Mouse (Mus musculus) CH12.LX (cell line): ENCODE measurements around the gene BC005537. TPM values are rescaled to one million over a fixed set of nuclear protein-coding genes. Genes with fewer than 3 reads are reported as not detected.

Source experiments
- DNase-seq: peaks from one replicate; pipeline ENCODE4 v3.0.0-alpha.2; 2013; ENCODE audit errors: extremely low read depth
- H3K27ac ChIP-seq: 2 replicates; pipeline ENCODE4 v1.5.1; 2012; ENCODE audit warnings: low read depth, mild to moderate bottlenecking, control low read depth, moderate library complexity; ENCODE audit not compliant: insufficient read depth
- H3K27me3 ChIP-seq: replicated peaks from 2 replicates; pipeline ENCODE3; 2012; ENCODE audit warnings: inconsistent platforms
- H3K36me3 ChIP-seq, 2 experiments: replicated peaks in 1 of 2; 2 replicates each; pipeline versions ENCODE3 to v1.6.1; 2012; ENCODE audit warnings: inconsistent platforms in 1 of 2, low read length in 1 of 2, mild to moderate bottlenecking in 1 of 2, mixed read lengths in 1 of 2, moderate library complexity in 1 of 2; ENCODE audit not compliant: control insufficient read depth in 1 of 2, insufficient read depth in 1 of 2
- H3K4me1 ChIP-seq, 2 experiments: 2 replicates each; pipeline ENCODE4 v1.6.1; 2012; ENCODE audit warnings: inconsistent platforms in 1 of 2, moderate library complexity in 1 of 2; ENCODE audit not compliant: insufficient read depth in 2 of 2, control insufficient read depth in 1 of 2
- H3K4me2 ChIP-seq: 2 replicates; pipeline ENCODE4 v1.6.1; 2012; ENCODE audit warnings: low read depth, mild to moderate bottlenecking, control low read depth; ENCODE audit not compliant: poor library complexity, insufficient read depth, severe bottlenecking
- H3K4me3 ChIP-seq, 3 experiments: fragments of 150-350 bp in 1 of 3; sonication (generic) in 1 of 3; replicated peaks in 1 of 3; 2 replicates each; pipeline versions ENCODE3 to v1.5.1; 2011 to 2012; ENCODE audit warnings: low read depth in 2 of 3, low read length in 2 of 3, mild to moderate bottlenecking in 2 of 3, moderate library complexity in 2 of 3, control low read depth in 1 of 3, improper control_type of control experiment in 1 of 3, inconsistent platforms in 1 of 3, mixed read lengths in 1 of 3; ENCODE audit not compliant: poor library complexity in 1 of 3
- H3K79me2 ChIP-seq: replicated peaks from 2 replicates; pipeline ENCODE4 v1.6.1; 2012; ENCODE audit warnings: mild to moderate bottlenecking, moderate library complexity; ENCODE audit not compliant: control insufficient read depth, poor library complexity, insufficient read depth, severe bottlenecking; ENCODE audit errors: extremely low read depth
- H3K9ac ChIP-seq: 2 replicates; pipeline ENCODE4 v1.6.1; 2012; ENCODE audit warnings: low read depth, mild to moderate bottlenecking, control low read depth, moderate library complexity; ENCODE audit not compliant: insufficient read depth
- H3K9me3 ChIP-seq: replicated peaks from 2 replicates; pipeline ENCODE3; 2012; ENCODE audit warnings: low read length, inconsistent platforms, mixed read lengths
- BHLHE40 ChIP-seq: IDR thresholded peaks from 2 replicates; pipeline ENCODE4 v1.6.1; 2011; ENCODE audit warnings: mild to moderate bottlenecking, low read depth, low read length, improper control_type of control experiment
- CHD1 ChIP-seq: IDR thresholded peaks from 2 replicates; pipeline ENCODE4 v1.6.1; 2012; ENCODE audit warnings: low read depth, low read length, improper control_type of control experiment, inconsistent platforms
- CHD2 ChIP-seq: IDR thresholded peaks from 2 replicates; pipeline ENCODE4 v1.6.1; 2011; ENCODE audit warnings: low read length, improper control_type of control experiment
- CTCF ChIP-seq, 2 experiments: IDR thresholded peaks in 1 of 2; conservative IDR thresholded peaks in 1 of 2; 2 replicates each; pipeline ENCODE4 v1.5.1; 2011 to 2012; ENCODE audit warnings: low read depth in 2 of 2, low read length in 2 of 2, improper control_type of control experiment in 1 of 2, inconsistent platforms in 1 of 2, mild to moderate bottlenecking in 1 of 2, moderate library complexity in 1 of 2
- E2F4 ChIP-seq: IDR thresholded peaks from 2 replicates; pipeline ENCODE4 v1.6.1; 2011; ENCODE audit warnings: low read depth, low read length, improper control_type of control experiment; ENCODE audit not compliant: insufficient replicate concordance
- ELF1 ChIP-seq: IDR thresholded peaks from 2 replicates; pipeline ENCODE4 v1.6.1; 2014; ENCODE audit warnings: low read depth, mild to moderate bottlenecking, inconsistent platforms, low read length, improper control_type of control experiment
- EP300 ChIP-seq: IDR thresholded peaks from 2 replicates; pipeline ENCODE4 v1.6.1; 2011; ENCODE audit warnings: low read length, improper control_type of control experiment
- ETS1 ChIP-seq: conservative IDR thresholded peaks from 2 replicates; pipeline ENCODE4 v1.6.1; 2012; ENCODE audit warnings: low read depth, mild to moderate bottlenecking, inconsistent platforms, low read length, improper control_type of control experiment, moderate library complexity
- GABPA ChIP-seq: IDR thresholded peaks from 2 replicates; pipeline ENCODE4 v1.6.1; 2012; ENCODE audit warnings: low read depth, low read length, improper control_type of control experiment, inconsistent platforms; ENCODE audit not compliant: insufficient replicate concordance
- HCFC1 ChIP-seq: IDR thresholded peaks from 2 replicates; pipeline ENCODE4 v1.6.1; 2012; ENCODE audit warnings: low read depth, mild to moderate bottlenecking, inconsistent platforms, low read length, improper control_type of control experiment
- IRF4 ChIP-seq: IDR thresholded peaks from 2 replicates; pipeline ENCODE4 v1.6.1; 2014; ENCODE audit warnings: low read depth, mild to moderate bottlenecking, inconsistent platforms, low read length, improper control_type of control experiment
- JUN ChIP-seq: IDR thresholded peaks from 2 replicates; pipeline ENCODE4 v1.6.1; 2011; ENCODE audit warnings: low read depth, mild to moderate bottlenecking, low read length, improper control_type of control experiment, moderate library complexity; ENCODE audit not compliant: insufficient read depth
- JUND ChIP-seq: conservative IDR thresholded peaks from 2 replicates; pipeline ENCODE4 v1.6.1; 2011; ENCODE audit warnings: low read depth, low read length, improper control_type of control experiment
- KAT2A ChIP-seq: IDR thresholded peaks from 2 replicates; pipeline ENCODE4 v1.6.1; 2012; ENCODE audit warnings: low read length, improper control_type of control experiment, inconsistent platforms; ENCODE audit not compliant: insufficient replicate concordance
- MAFK ChIP-seq: IDR thresholded peaks from 2 replicates; pipeline ENCODE4 v1.6.1; 2011; ENCODE audit warnings: low read length, improper control_type of control experiment; ENCODE audit not compliant: insufficient replicate concordance
- MAX ChIP-seq: IDR thresholded peaks from 2 replicates; pipeline ENCODE4 v1.6.1; 2011; ENCODE audit warnings: low read length, improper control_type of control experiment
- MAZ ChIP-seq: IDR thresholded peaks from 2 replicates; pipeline ENCODE4 v1.6.1; 2012; ENCODE audit warnings: low read depth, mild to moderate bottlenecking, inconsistent platforms, low read length, improper control_type of control experiment, moderate library complexity
- MEF2A ChIP-seq: IDR thresholded peaks from 2 replicates; pipeline ENCODE4 v1.6.1; 2014; ENCODE audit warnings: low read depth, mild to moderate bottlenecking, inconsistent platforms, low read length, improper control_type of control experiment, borderline replicate concordance
- MXI1 ChIP-seq: IDR thresholded peaks from 2 replicates; pipeline ENCODE4 v1.6.1; 2011; ENCODE audit warnings: mild to moderate bottlenecking, low read depth, low read length, improper control_type of control experiment
- MYC ChIP-seq: IDR thresholded peaks from 2 replicates; pipeline ENCODE4 v1.6.1; 2011; ENCODE audit warnings: low read depth, mild to moderate bottlenecking, improper control_type of control experiment, low read length
- NELFE ChIP-seq: IDR thresholded peaks from 2 replicates; pipeline ENCODE4 v1.6.1; 2011; ENCODE audit warnings: low read depth, low read length, improper control_type of control experiment
- NRF1 ChIP-seq: IDR thresholded peaks from 2 replicates; pipeline ENCODE4 v1.6.1; 2014; ENCODE audit warnings: low read depth, mild to moderate bottlenecking, inconsistent platforms, low read length, improper control_type of control experiment, moderate library complexity
- PAX5 ChIP-seq: IDR thresholded peaks from 2 replicates; pipeline ENCODE4 v1.6.1; 2012; ENCODE audit warnings: low read length, inconsistent platforms, mixed read lengths
- POLR2A ChIP-seq: IDR thresholded peaks from 2 replicates; pipeline ENCODE4 v1.6.1; 2011; ENCODE audit warnings: low read depth, mild to moderate bottlenecking, improper control_type of control experiment, low read length
- POLR2AphosphoS2 ChIP-seq: IDR thresholded peaks from 2 replicates; pipeline ENCODE4 v1.6.1; 2011; ENCODE audit warnings: low read depth, low read length, improper control_type of control experiment
- RAD21 ChIP-seq: IDR thresholded peaks from 2 replicates; pipeline ENCODE4 v1.6.1; 2011; ENCODE audit warnings: low read depth, mild to moderate bottlenecking, low read length, improper control_type of control experiment, moderate library complexity
- RCOR1 ChIP-seq: conservative IDR thresholded peaks from 2 replicates; pipeline ENCODE4 v1.6.1; 2012; ENCODE audit warnings: low read depth, mild to moderate bottlenecking, inconsistent platforms, low read length, improper control_type of control experiment
- SIN3A ChIP-seq: IDR thresholded peaks from 2 replicates; pipeline ENCODE4 v1.6.1; 2012; ENCODE audit warnings: low read length, improper control_type of control experiment, inconsistent platforms
- SMC3 ChIP-seq: IDR thresholded peaks from 2 replicates; pipeline ENCODE4 v1.6.1; 2011; ENCODE audit warnings: low read depth, low read length, improper control_type of control experiment
- TBP ChIP-seq: conservative IDR thresholded peaks from 2 replicates; pipeline ENCODE4 v1.6.1; 2011; ENCODE audit warnings: low read depth, low read length, improper control_type of control experiment
- TCF12 ChIP-seq: IDR thresholded peaks from 2 replicates; pipeline ENCODE4 v1.6.1; 2014; ENCODE audit warnings: low read depth, mild to moderate bottlenecking, inconsistent platforms, low read length, improper control_type of control experiment
- UBTF ChIP-seq: IDR thresholded peaks from 2 replicates; pipeline ENCODE4 v1.6.1; 2012; ENCODE audit warnings: low read depth, mild to moderate bottlenecking, inconsistent platforms, low read length, improper control_type of control experiment, moderate library complexity
- USF1 ChIP-seq: IDR thresholded peaks from 2 replicates; pipeline ENCODE4 v1.6.1; 2014; ENCODE audit warnings: low read depth, mild to moderate bottlenecking, inconsistent platforms, low read length, improper control_type of control experiment
- USF2 ChIP-seq: conservative IDR thresholded peaks from 2 replicates; pipeline ENCODE4 v1.6.1; 2011; ENCODE audit warnings: low read depth, low read length, improper control_type of control experiment
- ZC3H11A ChIP-seq: IDR thresholded peaks from 2 replicates; pipeline ENCODE4 v1.6.1; 2012; ENCODE audit warnings: low read depth, mild to moderate bottlenecking, inconsistent platforms, low read length, improper control_type of control experiment
- ZKSCAN1 ChIP-seq: IDR thresholded peaks from 2 replicates; pipeline ENCODE4 v1.6.1; 2012; ENCODE audit warnings: low read depth, inconsistent platforms, low read length, improper control_type of control experiment, borderline replicate concordance
- ZMIZ1 ChIP-seq: IDR thresholded peaks from 2 replicates; pipeline ENCODE4 v1.6.1; 2012; ENCODE audit warnings: low read depth, mild to moderate bottlenecking, inconsistent platforms, low read length, improper control_type of control experiment
- ZNF384 ChIP-seq: IDR thresholded peaks from 2 replicates; pipeline ENCODE4 v1.6.1; 2012; ENCODE audit warnings: low read depth, low read length, improper control_type of control experiment, inconsistent platforms
- dilution Hi-C: fragments of 300-500 bp; cut with MboI; formaldehyde crosslinking; loops from 2 replicates; pipeline ENCODE4 v1.14.3; 2020; ENCODE audit warnings: low sequenced_read_pairs; ENCODE audit not compliant: extremely low pct_unique_long_range_greater_than_20kb, extremely low pct_ligation_motif_present
- in situ Hi-C: fragments of 300-500 bp; cut with MboI; formaldehyde crosslinking; loops from 3 replicates; pipeline ENCODE4 v1.14.3; 2019; ENCODE audit warnings: low sequenced_read_pairs, low pct_ligation_motif_present, low pct_unique_long_range_greater_than_20kb, mixed read lengths
- polyA plus RNA-seq: library from polyadenylated mRNA; unstranded; fragments of >175 nt; gene quantifications from 2 replicates; pipeline ENCODE4 v1.2.1, GENCODE M21; 2012; ENCODE audit warnings: low read depth; ENCODE audit not compliant: insufficient read length
- total RNA-seq, 2 experiments: library from RNA; depleted of rRNA; stranded (reverse); fragments of 300-350 nt in 1 of 2; fragments of >200 nt in 1 of 2; gene quantifications; 2 replicates each; pipeline ENCODE4 v1.2.3; 2012 to 2014

The BC005537 gene
- total and polyA plus RNA-seq, 3 experiments: 21.8 to 47.7 (median 39.0) TPM

DNA sequence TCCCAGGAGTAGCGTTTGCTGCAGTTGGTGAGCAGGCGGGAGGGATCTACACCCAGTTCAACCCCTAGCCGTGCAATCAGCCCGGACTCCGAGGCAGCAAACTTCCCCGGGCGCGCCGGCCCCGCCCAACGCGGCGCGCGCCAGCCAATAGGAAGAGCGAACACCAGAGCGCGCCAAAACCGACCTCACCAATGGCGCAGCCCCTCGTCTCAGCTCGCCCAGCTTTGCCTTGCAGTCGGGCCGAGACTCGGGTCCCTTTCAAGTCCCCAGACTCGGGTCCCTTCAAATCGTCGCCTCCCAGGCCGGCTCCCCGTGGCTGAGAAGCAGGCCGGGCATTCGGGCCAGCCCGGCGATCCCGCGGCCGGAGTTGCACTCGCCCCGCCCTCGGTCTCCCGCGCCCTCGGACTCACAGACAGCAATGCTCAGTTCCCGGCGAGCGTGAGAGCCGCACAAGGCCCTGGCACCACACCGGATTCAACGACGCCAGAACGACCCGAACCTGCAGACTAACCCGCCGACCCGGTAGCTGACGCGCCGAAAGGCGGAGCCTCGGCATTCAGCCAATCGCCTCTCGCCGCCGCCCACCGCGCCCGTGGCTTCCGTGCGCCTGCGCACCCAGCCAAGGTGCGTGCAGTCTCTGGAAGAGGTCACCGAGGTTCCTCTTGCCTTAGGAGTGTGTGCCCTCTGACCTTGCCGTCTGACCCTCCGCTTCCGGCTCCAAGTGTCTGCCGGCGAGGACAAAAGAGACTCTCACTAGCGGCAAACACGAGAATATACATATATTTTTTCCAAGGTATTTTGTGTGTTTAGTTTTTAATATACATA lies 39.8 kb upstream of the BC005537 start, which contains the start of gene Gmnn:
Gene Gmnn, minus strand, starts transcription at position 521 of the 825 bp plus-strand sequence.
- peaks cover 35% of the 10 kb centered on the region for H3K79me2 ChIP-seq
- TF ChIP-seq NELFE (peak; percentile 69), CHD1 (0 out of 2 replicates have a peak, but pooled peaks have one; percentile 21), ZNF384 (no peak), ELF1 (peak; percentile 77), GABPA (no peak), NRF1 (peak; percentile 99), MAX (peak; percentile 25; the same call in 1 of the 2 replicates), POLR2AphosphoS2 (peak; percentile 56), ZKSCAN1 (no peak), CHD2 (peak; percentile 58; the same call in 1 of the 2 replicates), EP300 (no peak), JUND (no peak), POLR2A (peak; percentile 87), ZMIZ1 (peak; percentile 76; the same call in 1 of the 2 replicates), HCFC1 (peak; percentile 74), JUN (no peak), RAD21 (no peak; the same call in 1 of the 2 replicates), MAFK (no peak), MYC (no peak), RCOR1 (no peak), SMC3 (peak; percentile 27), MEF2A (no peak), E2F4 (peak; percentile 97), UBTF (no peak; the same call in 1 of the 2 replicates), ETS1 (no peak), CTCF (conservative IDR thresholded peaks at IDR 0.05 in 1 of 2, IDR thresholded peaks at IDR 0.05 in 1 of 2; ENCODE audit: low read depth in 2 of 2, low read length in 2 of 2) (no peak), USF2 (no peak), BHLHE40 (no peak), ZC3H11A (no peak), PAX5 (no peak), TBP (0 out of 2 replicates have a peak, but pooled peaks have one; percentile 57), MXI1 (peak; percentile 54; the same call in 1 of the 2 replicates), IRF4 (0 out of 2 replicates have a peak, but pooled peaks have one; percentile 4), USF1 (no peak), MAZ (peak; percentile 61; the same call in 1 of the 2 replicates), TCF12 (peak; percentile 72), KAT2A (peak; percentile 37; the same call in 1 of the 2 replicates), SIN3A (peak; percentile 79)
- H3K27ac ChIP-seq: peak within 1 kb of the TSS; percentile 81
- peaks cover 7 to 30% of the 10 kb centered on the region in 2 experiments for H3K4me1 ChIP-seq
- peak; percentile 92 for DNase-seq
- dilution Hi-C loops: no loop called here
- H3K9me3 ChIP-seq: no peaks in the 10 kb centered on the region
- H3K9ac ChIP-seq: peak within 1 kb of the TSS; percentile 77
- H3K27me3 ChIP-seq: no peaks in the 10 kb centered on the region
- peaks cover 16 to 33% of the 10 kb centered on the region in 2 experiments for H3K36me3 ChIP-seq
- H3K4me2 ChIP-seq: peak within 1 kb of the TSS; percentile 86
- in situ Hi-C loops: no loop called here
- H3K4me3 ChIP-seq: peak within 1 kb of the TSS; percentile 74 to 97 (median 93)
